Mouse (Mus musculus) CH12.LX (cell line): Measurements from ENCODE around the gene Bex6. TPM values are rescaled to one million over a fixed set of nuclear protein-coding genes. Genes with fewer than 3 reads are reported as not detected.

Source experiments
- DNase-seq: peaks from one replicate; pipeline ENCODE4 v3.0.0-alpha.2; 2013; ENCODE audit errors: extremely low read depth
- H3K27ac ChIP-seq: 2 replicates; pipeline ENCODE4 v1.5.1; 2012; ENCODE audit warnings: low read depth, mild to moderate bottlenecking, control low read depth, moderate library complexity; ENCODE audit not compliant: insufficient read depth
- H3K27me3 ChIP-seq: replicated peaks from 2 replicates; pipeline ENCODE3; 2012; ENCODE audit warnings: inconsistent platforms
- H3K36me3 ChIP-seq, 2 experiments: replicated peaks in 1 of 2; 2 replicates each; pipeline versions ENCODE3 to v1.6.1; 2012; ENCODE audit warnings: inconsistent platforms in 1 of 2, low read length in 1 of 2, mild to moderate bottlenecking in 1 of 2, mixed read lengths in 1 of 2, moderate library complexity in 1 of 2; ENCODE audit not compliant: control insufficient read depth in 1 of 2, insufficient read depth in 1 of 2
- H3K4me1 ChIP-seq, 2 experiments: 2 replicates each; pipeline ENCODE4 v1.6.1; 2012; ENCODE audit warnings: inconsistent platforms in 1 of 2, moderate library complexity in 1 of 2; ENCODE audit not compliant: insufficient read depth in 2 of 2, control insufficient read depth in 1 of 2
- H3K4me2 ChIP-seq: 2 replicates; pipeline ENCODE4 v1.6.1; 2012; ENCODE audit warnings: low read depth, mild to moderate bottlenecking, control low read depth; ENCODE audit not compliant: poor library complexity, insufficient read depth, severe bottlenecking
- H3K4me3 ChIP-seq, 3 experiments: fragments of 150-350 bp in 1 of 3; sonication (generic) in 1 of 3; replicated peaks in 1 of 3; 2 replicates each; pipeline versions ENCODE3 to v1.5.1; 2011 to 2012; ENCODE audit warnings: low read depth in 2 of 3, low read length in 2 of 3, mild to moderate bottlenecking in 2 of 3, moderate library complexity in 2 of 3, control low read depth in 1 of 3, improper control_type of control experiment in 1 of 3, inconsistent platforms in 1 of 3, mixed read lengths in 1 of 3; ENCODE audit not compliant: poor library complexity in 1 of 3
- H3K79me2 ChIP-seq: replicated peaks from 2 replicates; pipeline ENCODE4 v1.6.1; 2012; ENCODE audit warnings: mild to moderate bottlenecking, moderate library complexity; ENCODE audit not compliant: control insufficient read depth, poor library complexity, insufficient read depth, severe bottlenecking; ENCODE audit errors: extremely low read depth
- H3K9ac ChIP-seq: 2 replicates; pipeline ENCODE4 v1.6.1; 2012; ENCODE audit warnings: low read depth, mild to moderate bottlenecking, control low read depth, moderate library complexity; ENCODE audit not compliant: insufficient read depth
- H3K9me3 ChIP-seq: replicated peaks from 2 replicates; pipeline ENCODE3; 2012; ENCODE audit warnings: low read length, inconsistent platforms, mixed read lengths
- CHD1 ChIP-seq: IDR thresholded peaks from 2 replicates; pipeline ENCODE4 v1.6.1; 2012; ENCODE audit warnings: low read depth, low read length, improper control_type of control experiment, inconsistent platforms
- CHD2 ChIP-seq: IDR thresholded peaks from 2 replicates; pipeline ENCODE4 v1.6.1; 2011; ENCODE audit warnings: low read length, improper control_type of control experiment
- CTCF ChIP-seq, 2 experiments: IDR thresholded peaks in 1 of 2; conservative IDR thresholded peaks in 1 of 2; 2 replicates each; pipeline ENCODE4 v1.5.1; 2011 to 2012; ENCODE audit warnings: low read depth in 2 of 2, low read length in 2 of 2, improper control_type of control experiment in 1 of 2, inconsistent platforms in 1 of 2, mild to moderate bottlenecking in 1 of 2, moderate library complexity in 1 of 2
- EP300 ChIP-seq: IDR thresholded peaks from 2 replicates; pipeline ENCODE4 v1.6.1; 2011; ENCODE audit warnings: low read length, improper control_type of control experiment
- GABPA ChIP-seq: IDR thresholded peaks from 2 replicates; pipeline ENCODE4 v1.6.1; 2012; ENCODE audit warnings: low read depth, low read length, improper control_type of control experiment, inconsistent platforms; ENCODE audit not compliant: insufficient replicate concordance
- JUN ChIP-seq: IDR thresholded peaks from 2 replicates; pipeline ENCODE4 v1.6.1; 2011; ENCODE audit warnings: low read depth, mild to moderate bottlenecking, low read length, improper control_type of control experiment, moderate library complexity; ENCODE audit not compliant: insufficient read depth
- MAX ChIP-seq: IDR thresholded peaks from 2 replicates; pipeline ENCODE4 v1.6.1; 2011; ENCODE audit warnings: low read length, improper control_type of control experiment
- MAZ ChIP-seq: IDR thresholded peaks from 2 replicates; pipeline ENCODE4 v1.6.1; 2012; ENCODE audit warnings: low read depth, mild to moderate bottlenecking, inconsistent platforms, low read length, improper control_type of control experiment, moderate library complexity
- MEF2A ChIP-seq: IDR thresholded peaks from 2 replicates; pipeline ENCODE4 v1.6.1; 2014; ENCODE audit warnings: low read depth, mild to moderate bottlenecking, inconsistent platforms, low read length, improper control_type of control experiment, borderline replicate concordance
- MXI1 ChIP-seq: IDR thresholded peaks from 2 replicates; pipeline ENCODE4 v1.6.1; 2011; ENCODE audit warnings: mild to moderate bottlenecking, low read depth, low read length, improper control_type of control experiment
- NELFE ChIP-seq: IDR thresholded peaks from 2 replicates; pipeline ENCODE4 v1.6.1; 2011; ENCODE audit warnings: low read depth, low read length, improper control_type of control experiment
- PAX5 ChIP-seq: IDR thresholded peaks from 2 replicates; pipeline ENCODE4 v1.6.1; 2012; ENCODE audit warnings: low read length, inconsistent platforms, mixed read lengths
- POLR2A ChIP-seq: IDR thresholded peaks from 2 replicates; pipeline ENCODE4 v1.6.1; 2011; ENCODE audit warnings: low read depth, mild to moderate bottlenecking, improper control_type of control experiment, low read length
- RCOR1 ChIP-seq: conservative IDR thresholded peaks from 2 replicates; pipeline ENCODE4 v1.6.1; 2012; ENCODE audit warnings: low read depth, mild to moderate bottlenecking, inconsistent platforms, low read length, improper control_type of control experiment
- SIN3A ChIP-seq: IDR thresholded peaks from 2 replicates; pipeline ENCODE4 v1.6.1; 2012; ENCODE audit warnings: low read length, improper control_type of control experiment, inconsistent platforms
- TBP ChIP-seq: conservative IDR thresholded peaks from 2 replicates; pipeline ENCODE4 v1.6.1; 2011; ENCODE audit warnings: low read depth, low read length, improper control_type of control experiment
- TCF12 ChIP-seq: IDR thresholded peaks from 2 replicates; pipeline ENCODE4 v1.6.1; 2014; ENCODE audit warnings: low read depth, mild to moderate bottlenecking, inconsistent platforms, low read length, improper control_type of control experiment
- UBTF ChIP-seq: IDR thresholded peaks from 2 replicates; pipeline ENCODE4 v1.6.1; 2012; ENCODE audit warnings: low read depth, mild to moderate bottlenecking, inconsistent platforms, low read length, improper control_type of control experiment, moderate library complexity
- USF1 ChIP-seq: IDR thresholded peaks from 2 replicates; pipeline ENCODE4 v1.6.1; 2014; ENCODE audit warnings: low read depth, mild to moderate bottlenecking, inconsistent platforms, low read length, improper control_type of control experiment
- ZC3H11A ChIP-seq: IDR thresholded peaks from 2 replicates; pipeline ENCODE4 v1.6.1; 2012; ENCODE audit warnings: low read depth, mild to moderate bottlenecking, inconsistent platforms, low read length, improper control_type of control experiment
- ZMIZ1 ChIP-seq: IDR thresholded peaks from 2 replicates; pipeline ENCODE4 v1.6.1; 2012; ENCODE audit warnings: low read depth, mild to moderate bottlenecking, inconsistent platforms, low read length, improper control_type of control experiment
- ZNF384 ChIP-seq: IDR thresholded peaks from 2 replicates; pipeline ENCODE4 v1.6.1; 2012; ENCODE audit warnings: low read depth, low read length, improper control_type of control experiment, inconsistent platforms
- dilution Hi-C: fragments of 300-500 bp; cut with MboI; formaldehyde crosslinking; loops from 2 replicates; pipeline ENCODE4 v1.14.3; 2020; ENCODE audit warnings: low sequenced_read_pairs; ENCODE audit not compliant: extremely low pct_unique_long_range_greater_than_20kb, extremely low pct_ligation_motif_present
- in situ Hi-C: fragments of 300-500 bp; cut with MboI; formaldehyde crosslinking; loops from 3 replicates; pipeline ENCODE4 v1.14.3; 2019; ENCODE audit warnings: low sequenced_read_pairs, low pct_ligation_motif_present, low pct_unique_long_range_greater_than_20kb, mixed read lengths
- polyA plus RNA-seq: library from polyadenylated mRNA; unstranded; fragments of >175 nt; gene quantifications from 2 replicates; pipeline ENCODE4 v1.2.1, GENCODE M21; 2012; ENCODE audit warnings: low read depth; ENCODE audit not compliant: insufficient read length
- total RNA-seq, 2 experiments: library from RNA; depleted of rRNA; stranded (reverse); fragments of 300-350 nt in 1 of 2; fragments of >200 nt in 1 of 2; gene quantifications; 2 replicates each; pipeline ENCODE4 v1.2.3; 2012 to 2014

Bex6 gene
- total and polyA plus RNA-seq, 3 experiments: not detected

GRCm38 (mm10) chr16:32157369-32157768, 22.3 kb upstream of the Bex6 start:
- in situ Hi-C loops (no loop called here), dilution Hi-C loops (no loop called here)
- Histone ChIP-seq H3K36me3 (peaks cover 56 to 73% of the 10 kb centered on the region in 2 experiments), H3K4me3 (no peak overlapping the region), H3K27me3 (no peaks in the 10 kb centered on the region), H3K4me2 (no peak overlapping the region), H3K27ac (no peak overlapping the region), H3K4me1 (peaks cover 10 to 36% of the 10 kb centered on the region in 2 experiments), H3K9ac (no peak overlapping the region), H3K9me3 (peaks cover 18% of the 10 kb centered on the region), H3K79me2 (peaks cover 60% of the 10 kb centered on the region)
- DNase-seq: no peak
- TF ChIP-seq ZMIZ1 (no peak), EP300 (no peak), JUN (no peak), USF1 (no peak), ZNF384 (no peak), ZC3H11A (no peak), GABPA (no peak)

GRCm38 (mm10) chr16:32158966-32159365, 20.7 kb upstream of the Bex6 start:
- no peak overlapping the region for H3K4me3 ChIP-seq
- peaks cover 49 to 72% of the 10 kb centered on the region in 2 experiments for H3K36me3 ChIP-seq
- peaks cover 10% of the 10 kb centered on the region for H3K9me3 ChIP-seq
- no peak for DNase-seq
- dilution Hi-C loops (no loop called here), in situ Hi-C loops (no loop called here)
- peaks cover 76% of the 10 kb centered on the region for H3K79me2 ChIP-seq
- TF ChIP-seq RCOR1 (no peak), UBTF (no peak), SIN3A (no peak), CHD2 (no peak), TCF12 (no peak), MAX (no peak), POLR2A (no peak), MEF2A (no peak), ZNF384 (no peak), USF1 (no peak), MAZ (no peak), CTCF (conservative IDR thresholded peaks at IDR 0.05 in 1 of 2, IDR thresholded peaks at IDR 0.05 in 1 of 2; ENCODE audit: low read depth in 2 of 2, low read length in 2 of 2) (no peak), TBP (no peak), CHD1 (no peak), PAX5 (no peak), NELFE (no peak), ZC3H11A (no peak), MXI1 (no peak)
- no peak overlapping the region for H3K4me2 ChIP-seq
- no peaks in the 10 kb centered on the region for H3K27me3 ChIP-seq
- H3K27ac ChIP-seq: no peak overlapping the region
- no peak overlapping the region for H3K9ac ChIP-seq
- H3K4me1 ChIP-seq: peaks cover 11 to 46% of the 10 kb centered on the region in 2 experiments
